8 mouse cellular contexts compared by ENCODE assay signal in genomic region chr6:21213865-21214672, GRCm38 (mm10). TPM values are rescaled to one million over a fixed set of nuclear protein-coding genes. Genes with fewer than 3 reads are reported as not detected.
DNase-seq lines count a peak whose midpoint lies in the region; ATAC-seq lines count a peak whose summit lies in the region.

No protein-coding gene starts in this region.

- no peaks in the 10 kb centered on the region for H3K9me3 ChIP-seq in intestine, embryonic 14.5 days (ENCODE audit: control insufficient read depth, low read length)
- no peaks in the 10 kb centered on the region for H3K9me3 ChIP-seq in midbrain, embryonic 13.5 days

- 0 out of 2 replicates have a peak, but pooled peaks cover 2% of the 10 kb centered on the region for H3K4me1 ChIP-seq in intestine, embryonic 14.5 days (replicated peaks; ENCODE audit: control insufficient read depth, insufficient read depth, low read length)
- peaks cover 9% of the 10 kb centered on the region for H3K4me1 ChIP-seq in midbrain, embryonic 13.5 days (replicated peaks)

- H3K9ac ChIP-seq in intestine, embryonic 14.5 days (ENCODE audit: low read length), result peak overlapping the region; percentile 55
- H3K9ac ChIP-seq in midbrain, embryonic 13.5 days (replicated peaks), result peak overlapping the region; percentile 84

- peak overlapping the region; percentile 97 for H3K4me2 ChIP-seq in intestine, embryonic 14.5 days (ENCODE audit: low read length)
- peak overlapping the region; percentile 81 for H3K4me2 ChIP-seq in midbrain, embryonic 13.5 days (replicated peaks)

- no peaks in the 10 kb centered on the region for H3K36me3 ChIP-seq in intestine, embryonic 14.5 days (ENCODE audit: control insufficient read depth, insufficient read depth, low read length)
- 0 out of 2 replicates have a peak, but pooled peaks cover 3% of the 10 kb centered on the region for H3K36me3 ChIP-seq in midbrain, embryonic 13.5 days

- DNase-seq in gastrocnemius, postnatal 10 days, result peak; percentile 31
- no peak for DNase-seq in gastrocnemius, postnatal 25 days
- DNase-seq in cerebellum, adult 8-10 months, result peak; percentile 89
- peak; percentile 79 for DNase-seq in forelimb bud, embryonic 11.5 days (ENCODE audit: low read depth, low spot score)
- DNase-seq in intestine, embryonic 14.5 days (ENCODE audit: low spot score), result peak; percentile 85
- peak; percentile 72 to 84 for DNase-seq in left cerebral cortex, postnatal 10 days (ENCODE audit: extremely low spot score in 1 of 2, low spot score in 2 of 2)
- peak; percentile 87 for DNase-seq in telencephalon, adult 2 months (ENCODE audit: low read depth, low spot score)

- peak; percentile 48 for ATAC-seq in intestine, embryonic 14.5 days (replicated peaks; ENCODE audit: low FRiP score, low TSS enrichment, low read depth)
- ATAC-seq in midbrain, embryonic 13.5 days, result peak; percentile 55

- H3K27me3 ChIP-seq in intestine, embryonic 14.5 days (replicated peaks; ENCODE audit: control insufficient read depth, insufficient read depth, low read length), result peaks cover 13% of the 10 kb centered on the region
- H3K27me3 ChIP-seq in midbrain, embryonic 13.5 days, result no peaks in the 10 kb centered on the region

- intact Hi-C loops in left cerebral cortex, postnatal 10 days (cut with DNase I), result loop anchor here (2.0 to 10.0 kb wide), 4 partner anchors 373 to 1452 kb away; no protein-coding TSS in a partner anchor

- H3K27ac ChIP-seq in intestine, embryonic 14.5 days (ENCODE audit: low read depth), result no peak overlapping the region
- peak overlapping the region; percentile 89 for H3K27ac ChIP-seq in midbrain, embryonic 13.5 days

- 1% methylated on average over 29 of the region's 29 CpGs for WGBS in intestine, embryonic 14.5 days
- WGBS in midbrain, embryonic 13.5 days, result under 1% methylated on average over 29 of the region's 29 CpGs

- peak overlapping the region; percentile 64 for H3K4me3 ChIP-seq in intestine, embryonic 14.5 days (ENCODE audit: low read depth, low read length)
- H3K4me3 ChIP-seq in midbrain, embryonic 13.5 days (replicated peaks), result peak overlapping the region; percentile 95

RNA-seq across cellular contexts. Expression of gene Kcnd2, which starts 1.2 kb away (rescaled TPM):
- under 1 TPM; 0.19 to 0.20 TPM for total RNA-seq in gastrocnemius, postnatal 10 days (2021)
- total RNA-seq in gastrocnemius, postnatal 25 days (2021), result not detected
- 1.6 and 2.2 TPM in 2 replicates for polyA plus RNA-seq in intestine, embryonic 14.5 days (2014; fragmentation: Nextera tagmentation; extraction: Ambion mirVana)
- 10 to 100 TPM; 76.4 to 77.5 TPM for total RNA-seq in left cerebral cortex, postnatal 10 days (2021)
- 8.4 and 8.6 TPM in 2 replicates for polyA plus RNA-seq in midbrain, embryonic 13.5 days (2015; fragmentation: Nextera tagmentation; extraction: Ambion mirVana)

Comparison
In these comparisons a context has a peak if more than half of its experiments do, and no peak if none do; other contexts are left out.
1. RNA of gene Kcnd2, which starts 1.2 kb away (total RNA-seq): 76.4 to 77.5 TPM in left cerebral cortex, postnatal 10 days; 0.19 to 0.20 TPM in gastrocnemius, postnatal 10 days and not detected in gastrocnemius, postnatal 25 days; every median in the first group is over 10 times any median in the second.